Mouse (Mus musculus) brain, embryonic 14.5 days (tissue): ENCODE measurements at regions not wholly inside any gene's neighbourhood (a gene's known extent, or its start where the extent isn't known, plus 50 kb on each side); places are given as distances from the start of the nearest gene placed in this dataset.

ENCODE experiments used
- DNase-seq: peaks from one replicate; pipeline ENCODE4 v3.0.0-alpha.2; 2011; ENCODE audit warnings: low read depth
- CTCF ChIP-seq: fragments of 200-500 bp; IDR thresholded peaks from 2 replicates; pipeline ENCODE4 v1.5.1; 2012; ENCODE audit warnings: inconsistent platforms, mild to moderate bottlenecking, moderate library complexity, borderline replicate concordance; ENCODE audit not compliant: insufficient read depth, insufficient read length; ENCODE audit errors: extremely low read depth
- POLR2A ChIP-seq: fragments of 200-500 bp; IDR thresholded peaks from 2 replicates; pipeline ENCODE4 v1.6.1; 2012; ENCODE audit warnings: mild to moderate bottlenecking, inconsistent platforms, borderline replicate concordance; ENCODE audit not compliant: poor library complexity, insufficient read depth, insufficient read length, severe bottlenecking; ENCODE audit errors: extremely low read depth

DNA sequence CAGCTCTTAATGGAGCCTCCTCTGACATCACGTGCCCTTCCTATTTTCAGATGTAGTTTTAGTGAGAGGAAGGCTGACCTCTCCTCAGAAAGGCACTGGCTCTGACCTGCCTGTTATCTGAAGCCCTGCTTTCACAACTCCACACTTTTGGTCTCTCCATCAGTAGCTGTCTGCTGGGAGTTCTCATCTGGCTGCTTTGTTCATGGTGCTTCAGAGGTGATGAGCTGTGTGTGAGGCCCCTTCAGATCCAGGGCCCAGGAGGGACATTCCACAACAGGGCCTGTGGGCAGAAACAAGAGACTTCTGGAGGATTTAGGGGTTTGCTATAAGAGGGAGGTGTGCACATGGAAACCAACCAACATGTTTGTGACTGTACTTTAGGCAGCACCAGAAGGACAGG is 50.8 kb upstream of the Fhl2 start:
- TF ChIP-seq POLR2A (no peak), CTCF (no peak)
- DNase-seq, result no peak

DNA sequence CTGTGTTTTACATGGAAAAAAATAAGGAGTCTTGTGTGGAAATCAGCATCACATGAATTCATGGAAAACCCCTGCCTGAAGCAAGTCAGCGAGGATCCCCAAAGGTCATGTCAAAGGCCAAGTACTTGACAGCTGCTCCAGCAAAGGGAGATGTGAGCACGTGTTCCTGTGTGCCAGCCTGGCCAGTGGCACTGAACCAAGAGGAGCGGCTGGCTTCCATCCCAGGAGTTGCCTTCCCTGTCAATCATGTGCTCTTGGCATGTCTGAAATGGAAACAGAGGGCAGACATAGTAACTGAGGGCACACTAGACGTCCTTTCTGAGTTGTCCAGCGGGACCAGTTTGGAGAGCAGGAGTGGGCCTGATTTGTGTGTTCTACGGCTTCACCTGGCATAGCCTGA is 53.5 kb upstream of the Fhl2 start:
- TF ChIP-seq POLR2A, result no peak
- peak; percentile 43 for DNase-seq

GRCm38 (mm10) chr1:43251356-43251755 is 54.6 kb upstream of the Fhl2 start:
- DNase-seq, result no peak
- TF ChIP-seq CTCF (no peak), POLR2A (no peak)

GRCm38 (mm10) chr1:43254129-43254528 is 57.3 kb upstream of the Fhl2 start:
- no peak for TF ChIP-seq CTCF
- no peak for TF ChIP-seq POLR2A
- no peak for DNase-seq

GRCm38 (mm10) chr1:43256078-43256477 is 59.3 kb upstream of the Fhl2 start:
- no peak for DNase-seq
- no peak for TF ChIP-seq POLR2A
- no peak for TF ChIP-seq CTCF

DNA sequence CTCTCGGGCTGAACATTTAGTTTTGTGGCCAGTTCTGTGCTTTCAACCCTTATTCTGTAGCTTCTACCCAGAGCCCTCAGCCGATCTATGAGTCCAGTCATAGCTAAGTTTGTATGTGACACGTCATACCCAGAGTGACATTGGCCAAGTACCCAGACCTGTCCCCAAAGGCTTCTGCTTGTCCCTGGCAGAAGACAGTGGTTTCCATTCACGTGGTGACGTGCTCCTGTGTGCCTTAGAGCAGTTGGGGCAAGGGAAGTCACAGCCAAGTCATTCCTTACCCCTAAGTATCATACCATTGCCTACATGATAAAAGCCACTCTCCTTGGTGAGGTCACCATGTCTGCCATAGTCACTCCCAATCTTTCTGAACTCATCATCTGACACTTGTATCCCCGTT is 61.1 kb upstream of the Fhl2 start:
- DNase-seq, result no peak
- TF ChIP-seq CTCF (no peak), POLR2A (no peak)

GRCm38 (mm10) chr1:43259841-43260240 is 63.1 kb upstream of the Fhl2 start:
- no peak for DNase-seq
- TF ChIP-seq CTCF, result no peak
- no peak for TF ChIP-seq POLR2A

GRCm38 (mm10) chr1:43260491-43260890 is 63.7 kb upstream of the Fhl2 start:
- TF ChIP-seq CTCF (no peak), POLR2A (no peak)
- DNase-seq, result no peak

DNA sequence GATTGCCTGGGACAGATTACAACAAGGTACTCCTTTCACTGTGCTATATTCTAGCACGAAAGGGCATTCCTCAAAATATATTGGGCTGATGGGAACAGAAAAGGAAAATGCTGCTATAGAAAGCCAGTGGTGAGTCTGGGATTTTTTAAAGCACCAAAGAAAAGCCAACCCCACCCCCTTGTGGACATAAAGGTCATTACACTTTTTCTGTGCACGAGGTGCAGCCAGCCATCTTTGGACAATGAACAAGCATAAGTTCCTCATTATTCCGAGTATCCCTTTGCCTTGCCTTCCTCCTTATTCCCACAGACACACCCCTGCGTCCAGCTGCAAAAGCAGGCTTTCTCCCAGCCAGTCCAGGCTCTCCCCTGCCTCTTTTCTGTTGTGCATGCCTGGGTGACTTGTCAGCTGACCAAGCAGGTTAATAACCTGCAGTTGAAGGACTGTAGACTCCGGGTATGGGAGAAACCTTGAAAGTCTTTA is 67.7 kb upstream of the Fhl2 start:
- DNase-seq, result peak; percentile 82
- peak; percentile 80; the same call in 1 of the 2 replicates for TF ChIP-seq CTCF
- no peak for TF ChIP-seq POLR2A

DNA sequence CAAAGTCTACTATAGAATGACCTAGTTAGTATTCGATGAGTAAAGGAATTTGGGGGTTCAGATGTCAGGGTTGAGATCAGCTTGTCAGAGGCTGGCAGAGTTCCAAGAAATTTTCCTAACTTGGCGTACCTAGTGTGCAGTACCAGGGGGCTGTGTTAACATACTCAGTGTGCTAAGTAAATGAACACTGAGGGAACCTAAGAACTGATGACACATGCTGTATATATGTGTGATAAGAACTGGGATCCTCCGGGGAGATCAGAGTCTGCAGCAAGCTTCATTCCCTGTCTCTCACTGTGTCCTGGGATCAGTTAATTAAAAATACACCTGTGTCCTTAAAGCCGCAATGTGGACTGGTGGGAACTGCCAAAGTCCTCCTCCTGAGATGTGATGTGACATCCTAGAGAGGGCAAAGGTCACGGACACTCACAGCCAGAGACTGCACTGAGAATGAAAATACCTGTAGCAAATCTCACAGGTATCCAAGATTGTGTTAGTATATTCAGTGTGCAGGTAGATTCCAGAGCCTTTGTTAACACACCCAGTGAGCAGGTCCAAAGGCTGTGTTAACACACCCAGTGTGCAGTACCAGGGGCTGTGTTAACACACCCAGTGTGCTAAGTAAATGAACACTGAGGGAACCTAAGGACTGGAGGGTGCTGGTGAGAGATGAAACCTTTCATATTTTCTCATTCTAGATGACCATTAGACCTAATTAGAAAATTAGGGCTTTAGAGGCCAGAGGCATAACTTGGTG is 69.1 kb upstream of the Fhl2 start:
- TF ChIP-seq POLR2A (no peak), CTCF (no peak)
- no peak for DNase-seq

- TF ChIP-seq CTCF (peak; percentile 29; the same call in 1 of the 2 replicates), POLR2A (no peak)
- DNase-seq, result no peak
Observed at GRCm38 (mm10) chr1:43269685-43270084, 72.9 kb upstream of the Fhl2 start.

DNA sequence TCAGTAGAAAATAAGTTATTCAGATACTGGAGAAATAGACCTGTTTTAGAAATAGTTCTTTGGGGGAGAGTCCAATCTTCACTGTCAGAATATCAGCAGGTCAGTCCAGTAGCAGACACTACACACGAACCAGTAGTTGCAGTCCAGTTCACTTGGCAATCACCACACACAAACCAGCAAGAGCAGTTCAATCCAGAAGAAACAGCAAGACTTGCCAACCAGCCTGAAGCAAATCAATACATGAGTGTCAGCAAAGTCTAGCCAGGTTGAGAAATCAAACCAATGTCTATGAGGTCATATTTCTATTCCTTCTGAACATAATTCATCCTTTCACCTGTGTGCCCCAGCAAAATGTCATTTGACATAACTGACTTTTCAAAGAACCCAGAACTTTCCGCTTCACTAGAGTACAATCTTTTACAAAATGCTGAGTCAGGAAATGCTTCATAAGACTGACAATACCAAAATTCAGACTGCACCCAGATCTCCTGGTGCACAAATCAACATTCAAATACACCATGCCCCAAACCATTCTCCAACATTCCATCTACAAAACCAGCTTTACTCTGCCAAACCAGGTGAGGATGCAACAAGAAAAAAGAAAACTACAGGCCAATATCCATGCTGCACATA is 76.6 kb upstream of the Fhl2 start:
- no peak for DNase-seq
- no peak for TF ChIP-seq CTCF
- no peak for TF ChIP-seq POLR2A
